Mouse (Mus musculus) MN1 (cell line): Measurements from ENCODE around the gene Pmm1.
A peak's percentile ranks its signal among the peaks of the same experiment; 100 is the strongest.
"Not testable (repeated sequence)": the region's sequence is repeated elsewhere in the genome, so short reads cannot be mapped to it uniquely, and the experiment has no call there.

Experiments
- DNase-seq: peaks from one replicate; pipeline ENCODE4 v3.0.0-alpha.2; 2016; ENCODE audit warnings: low spot score

Gene Pmm1

DNA sequence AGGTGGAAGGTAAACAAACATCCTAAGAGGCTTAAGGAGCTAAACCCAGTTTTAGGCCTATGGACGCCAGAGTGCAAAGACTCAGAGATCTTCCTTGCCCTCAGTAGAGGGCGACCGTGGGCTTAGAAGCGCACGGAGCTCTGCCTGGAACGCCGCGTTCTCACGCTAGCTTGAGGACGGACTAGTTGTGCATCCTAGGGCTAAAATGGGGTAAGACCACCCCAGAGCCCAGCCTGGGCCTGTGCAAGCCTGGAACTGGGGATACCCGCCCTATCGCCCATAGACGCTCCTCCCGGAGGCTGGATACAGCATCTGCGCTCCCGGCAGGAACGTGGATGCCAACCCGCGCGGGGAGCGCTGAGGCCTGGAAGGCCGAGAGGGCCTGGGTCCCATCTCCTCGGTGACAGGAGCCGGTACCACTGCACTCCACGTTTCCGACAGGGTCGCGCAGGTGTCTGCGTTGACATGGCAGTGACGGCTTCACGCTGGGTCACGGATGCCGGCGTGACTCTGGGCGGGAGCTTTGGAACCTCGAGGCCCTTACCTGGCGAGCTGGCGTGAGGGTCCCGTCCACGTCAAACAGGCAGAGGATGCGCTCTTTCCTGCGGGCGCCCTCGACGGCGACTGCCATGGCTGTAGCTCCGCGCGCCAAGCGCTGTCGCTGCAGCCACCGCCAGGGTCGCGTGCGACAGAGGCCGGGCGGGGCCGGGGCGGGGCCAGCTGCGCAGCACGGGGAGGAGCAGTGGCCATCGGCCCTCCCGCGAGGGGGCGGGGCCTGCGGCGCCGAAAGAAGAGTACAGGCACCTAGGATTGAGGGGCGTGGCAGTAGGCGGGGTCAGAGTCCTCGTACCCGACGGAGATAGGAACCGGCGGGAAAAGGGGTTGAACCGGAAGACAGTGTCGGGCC is at the start of gene Pmm1:
TSS of gene Pmm1 (minus strand) at position 760 of the 907 bp plus-strand sequence.
- DNase-seq = peak; percentile 100

DNA sequence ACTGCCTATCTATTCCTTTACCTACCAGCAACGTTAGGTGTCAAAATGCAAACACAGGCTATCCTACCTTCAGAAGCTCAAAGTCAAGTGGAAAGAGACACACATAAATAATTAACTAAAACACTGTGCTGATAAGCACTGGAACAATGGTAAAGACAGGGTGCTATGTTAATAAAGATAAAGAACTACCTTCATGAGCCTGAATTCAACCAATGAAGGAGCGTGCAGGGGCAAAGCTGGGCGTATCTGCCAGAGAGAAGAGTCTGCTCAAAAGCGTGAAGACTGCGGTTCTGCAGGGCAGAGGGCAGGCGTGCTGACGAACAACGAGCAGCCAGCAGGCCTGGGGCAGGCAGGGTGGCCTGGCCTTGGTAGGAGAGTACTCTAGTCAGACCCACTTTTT is 43.5 kb upstream of the Pmm1 start:
- no peak for DNase-seq

DNA sequence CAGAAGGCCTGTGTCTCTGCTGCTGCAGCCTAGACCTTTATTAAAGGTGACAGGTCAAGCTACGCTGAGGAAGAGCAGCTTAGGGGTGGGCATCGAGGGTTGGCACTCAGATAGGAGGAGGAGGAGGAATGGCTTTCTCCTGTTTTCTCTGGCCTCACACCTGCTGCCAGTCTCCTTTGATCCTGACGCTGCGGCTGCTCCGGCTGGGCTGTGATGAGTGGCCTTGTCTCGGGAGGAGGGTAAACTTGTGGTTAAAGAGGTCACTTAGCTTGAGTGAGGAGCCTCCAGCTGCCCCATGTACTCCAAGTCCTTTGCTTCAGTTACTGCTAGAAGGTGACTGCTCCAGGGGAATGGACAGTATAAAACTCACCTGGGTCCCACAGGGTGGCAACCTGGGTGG is 33.3 kb upstream of the Pmm1 start:
- no peak for DNase-seq

DNA sequence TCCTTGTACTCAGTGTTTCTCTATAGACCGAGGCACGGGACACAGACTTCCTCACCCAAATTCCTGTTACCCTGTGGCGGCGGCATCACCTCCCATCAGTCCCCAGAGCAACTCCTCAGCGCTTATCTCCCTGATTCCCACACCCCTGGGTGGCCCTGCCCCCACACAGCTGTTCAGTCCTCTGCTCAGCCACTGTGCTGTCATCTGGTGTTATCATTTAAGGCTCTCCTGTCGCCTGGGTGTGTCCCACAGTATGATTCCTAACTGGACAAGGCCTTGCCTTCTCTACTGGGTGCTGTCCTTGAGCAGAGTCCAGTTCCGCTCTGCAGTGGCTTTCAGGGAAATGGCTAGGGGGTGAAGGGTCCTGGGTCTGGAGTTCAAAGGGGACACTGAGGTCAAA is 29.8 kb upstream of the Pmm1 start:
- no peak for DNase-seq

DNA sequence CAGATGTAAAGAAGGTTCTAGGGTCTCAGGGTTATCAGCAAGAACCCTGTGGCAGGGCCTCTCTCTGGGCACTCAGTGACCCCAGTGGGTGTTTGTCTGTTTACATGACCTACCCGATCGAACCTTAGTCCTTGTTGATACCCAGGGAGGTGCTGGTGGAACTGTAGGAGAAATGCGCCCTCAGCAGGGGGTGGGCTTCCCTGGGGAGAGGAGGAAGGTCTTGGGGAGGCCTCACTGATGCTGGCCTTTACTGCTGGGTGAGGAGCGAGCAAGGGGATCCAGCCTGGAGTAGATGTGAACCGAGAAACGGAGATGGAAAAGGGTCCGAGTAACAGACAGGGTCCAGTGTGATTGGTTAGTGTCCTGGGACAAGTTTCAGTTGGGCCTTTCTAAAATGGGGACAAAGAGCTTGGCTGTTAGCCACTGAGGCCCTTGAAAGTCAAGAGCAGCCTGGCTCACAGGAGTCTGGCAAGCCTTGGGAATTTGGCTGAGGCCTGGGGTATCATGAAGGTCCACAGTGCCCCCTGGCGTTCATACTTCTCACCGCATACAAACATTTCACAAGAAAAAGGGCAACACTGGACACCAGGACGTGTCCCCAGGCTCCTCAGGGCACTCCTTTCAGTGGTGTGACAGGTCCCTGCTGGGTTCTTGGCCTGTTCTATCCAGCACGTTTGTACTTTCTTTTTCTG is 28.8 kb upstream of the Pmm1 start:
- DNase-seq = peak; percentile 95

DNA sequence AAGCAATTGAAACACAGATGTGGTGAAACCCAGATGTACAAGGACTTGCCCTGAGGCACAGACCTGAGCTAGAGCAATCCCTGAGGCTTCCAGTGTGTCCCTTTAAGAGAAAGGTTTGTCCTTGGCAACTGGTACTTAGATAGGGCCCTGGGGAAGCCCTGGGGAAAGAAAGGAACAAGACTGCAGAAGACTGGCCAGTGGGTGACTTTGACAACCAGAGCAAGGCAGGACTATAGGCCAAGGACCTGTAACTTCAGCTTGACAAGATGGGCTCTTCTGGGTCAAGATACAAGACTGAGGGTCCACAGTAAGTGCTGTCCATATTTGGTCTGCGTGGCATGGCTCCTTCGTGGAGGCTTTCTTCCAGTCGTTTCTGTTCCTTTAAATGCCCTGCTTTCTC is 26.9 kb upstream of the Pmm1 start, which contains the start of gene Xrcc6:
TSS of gene Xrcc6 (plus strand) at position 190 of the 400 bp plus-strand sequence.
- no peak for DNase-seq

DNA sequence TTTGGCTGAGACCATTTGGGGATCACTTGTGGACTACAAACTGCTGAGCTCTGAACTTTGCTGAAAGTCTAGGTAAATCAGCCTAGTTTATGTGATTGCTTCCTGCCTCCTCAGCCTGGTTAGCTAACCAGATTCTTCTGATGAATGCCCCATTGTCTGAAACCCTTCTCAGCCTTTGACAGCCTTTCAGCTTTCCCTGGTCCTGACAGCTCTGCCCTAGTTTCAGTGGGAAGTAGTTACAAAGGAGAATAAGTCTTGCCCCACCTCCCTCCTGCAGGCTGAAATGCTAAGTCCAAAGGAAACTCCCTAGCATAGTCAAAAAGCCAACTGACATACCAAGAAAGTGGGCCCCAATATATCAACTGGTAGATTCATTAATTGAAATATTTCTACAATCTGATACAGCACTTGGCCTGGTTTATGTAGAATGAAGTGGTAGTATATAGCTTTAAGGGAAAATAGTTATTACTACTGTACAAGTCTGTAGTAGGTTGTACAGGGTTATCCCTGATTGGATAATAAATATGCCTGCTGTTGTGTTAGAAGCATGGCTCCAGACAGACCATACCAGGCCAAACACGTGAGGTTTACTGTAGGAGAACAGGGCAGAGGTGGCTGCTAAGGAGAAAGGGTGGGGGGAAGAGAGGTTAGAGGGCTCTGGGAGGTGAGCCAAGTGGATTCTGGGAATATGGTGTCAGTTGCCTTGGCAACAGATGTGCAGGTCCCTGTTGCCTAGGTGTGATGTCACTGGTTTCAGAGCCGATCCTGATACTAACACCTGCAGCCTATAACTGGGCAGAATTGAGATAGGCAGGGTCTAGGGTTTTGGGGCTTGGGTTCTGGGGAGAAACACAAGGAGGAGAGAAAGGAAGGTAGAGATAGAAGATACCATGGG is 24.8 kb upstream of the Pmm1 start:
- DNase-seq = no peak

DNA sequence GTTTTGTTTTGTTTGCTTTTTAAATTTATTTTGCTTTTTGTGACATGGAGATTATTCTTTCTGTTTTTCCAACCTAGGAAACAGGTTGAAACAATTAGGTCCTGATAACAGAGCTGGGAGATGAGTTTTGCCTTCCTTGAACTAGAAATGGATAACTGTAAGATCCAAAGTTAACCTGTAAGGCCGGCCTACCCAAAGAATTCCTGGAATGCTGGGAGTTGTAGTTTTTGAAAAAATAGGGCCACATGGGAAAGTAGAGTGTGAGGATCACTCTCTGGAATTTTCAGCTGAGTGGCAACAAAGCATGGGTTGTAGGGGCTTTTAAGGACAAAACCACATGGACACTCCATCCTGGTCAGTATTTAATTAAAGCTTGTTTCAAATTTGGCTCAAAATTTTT is 21.4 kb upstream of the Pmm1 start:
- DNase-seq = no peak

DNA sequence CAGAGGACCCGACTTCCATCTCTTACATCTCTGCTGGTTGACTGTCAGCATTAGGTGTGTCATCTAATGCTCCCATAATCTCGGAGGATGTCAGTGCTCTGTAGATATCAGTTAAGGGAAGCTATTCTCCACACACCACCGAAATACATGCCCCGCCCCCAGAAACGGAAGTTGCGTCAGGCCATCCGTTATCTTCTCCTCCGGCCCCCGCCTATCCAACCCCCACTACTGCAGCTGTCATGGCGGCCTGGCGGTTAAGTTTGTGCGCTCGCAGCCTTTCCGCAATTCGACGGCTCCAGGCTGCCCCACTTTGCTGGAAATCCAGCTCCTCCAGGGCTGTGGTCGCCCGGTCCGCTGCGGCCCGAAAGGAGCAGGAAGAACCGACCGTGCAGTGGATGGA is 19.6 kb upstream of the Pmm1 start, which contains the start of gene 1700029P11Rik:
TSS of gene 1700029P11Rik (plus strand) at position 220 of the 400 bp plus-strand sequence.
- no peak for DNase-seq

DNA sequence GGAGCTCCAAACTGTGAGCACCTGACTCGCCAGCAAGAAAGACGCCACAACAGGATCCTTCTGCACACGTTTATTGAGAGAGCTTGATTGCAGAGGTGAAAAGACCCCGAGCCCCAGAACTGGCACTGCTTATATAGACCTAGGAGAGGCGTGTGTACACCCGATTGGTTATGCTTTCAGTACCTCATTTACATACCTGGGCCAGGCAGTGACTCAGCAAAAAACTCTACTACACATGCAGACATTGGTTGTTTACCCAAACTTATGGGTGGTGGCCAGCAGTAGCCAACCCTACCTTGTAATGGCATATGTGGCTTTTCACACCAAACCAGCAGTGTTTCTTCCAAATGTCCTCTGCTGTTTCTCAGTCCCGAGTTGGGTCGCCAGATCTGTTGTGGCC is 14.4 kb upstream of the Pmm1 start:
- not testable (repeated sequence) for DNase-seq

DNA sequence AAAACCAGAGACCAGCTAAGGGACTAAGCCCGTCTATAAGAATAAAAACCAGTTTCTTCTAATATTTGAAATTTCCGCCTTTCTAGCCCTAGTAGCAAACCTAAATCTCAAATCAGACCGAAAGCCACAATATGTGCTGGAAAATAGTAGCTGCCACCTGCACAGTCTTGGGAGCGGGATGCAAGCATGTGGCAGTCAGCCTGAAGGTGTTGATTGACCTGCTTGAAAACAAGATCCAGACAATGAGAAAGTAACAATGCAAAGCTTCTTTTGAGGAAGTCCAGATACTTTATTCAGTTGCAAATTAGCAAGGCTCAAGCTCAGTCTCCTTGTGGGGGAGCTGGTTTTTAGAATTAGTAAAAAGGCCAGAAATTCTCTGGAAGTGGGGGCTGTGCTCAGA is 9.8 kb upstream of the Pmm1 start:
- DNase-seq = not testable (repeated sequence)

DNA sequence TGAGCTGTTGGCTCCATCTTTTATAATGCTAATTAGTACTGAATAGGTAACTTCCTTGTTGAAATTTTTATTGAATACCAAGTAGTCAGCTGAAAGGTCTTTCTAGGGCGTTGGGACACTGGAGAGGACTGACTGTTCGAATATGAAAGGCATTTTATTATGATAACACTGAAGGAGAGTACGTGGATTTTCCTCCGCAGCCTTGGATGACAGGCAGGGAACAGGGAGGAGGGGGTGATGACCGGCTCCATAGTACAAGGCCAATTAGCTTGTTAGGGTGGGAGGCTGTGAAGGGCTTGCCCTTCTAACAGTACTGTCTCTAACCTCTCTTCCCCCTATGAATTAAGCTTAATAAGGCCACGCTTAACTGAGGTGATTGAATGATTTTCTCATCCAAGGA is 8.9 kb upstream of the Pmm1 start:
- not testable (repeated sequence) for DNase-seq

DNA sequence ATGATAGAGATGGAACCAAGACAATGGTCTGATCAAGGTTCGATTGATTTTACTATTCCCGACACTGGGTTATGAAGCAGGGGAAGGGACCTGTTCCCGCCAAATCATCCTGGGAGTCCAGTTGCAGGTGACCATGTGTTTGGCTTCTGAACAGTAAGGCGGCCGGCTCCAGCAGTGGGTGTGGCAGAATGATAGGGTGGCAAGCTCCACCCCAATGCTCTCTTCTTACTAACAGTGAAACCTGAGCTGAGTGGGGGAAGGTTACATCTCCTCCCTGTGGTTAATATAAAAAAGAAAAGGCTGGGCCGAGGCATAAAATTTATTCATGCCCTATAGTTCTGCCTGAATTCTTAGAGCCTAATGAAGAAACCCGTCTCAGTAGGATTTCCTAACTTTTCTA is 8.4 kb upstream of the Pmm1 start:
- DNase-seq = peak; percentile 44

DNA sequence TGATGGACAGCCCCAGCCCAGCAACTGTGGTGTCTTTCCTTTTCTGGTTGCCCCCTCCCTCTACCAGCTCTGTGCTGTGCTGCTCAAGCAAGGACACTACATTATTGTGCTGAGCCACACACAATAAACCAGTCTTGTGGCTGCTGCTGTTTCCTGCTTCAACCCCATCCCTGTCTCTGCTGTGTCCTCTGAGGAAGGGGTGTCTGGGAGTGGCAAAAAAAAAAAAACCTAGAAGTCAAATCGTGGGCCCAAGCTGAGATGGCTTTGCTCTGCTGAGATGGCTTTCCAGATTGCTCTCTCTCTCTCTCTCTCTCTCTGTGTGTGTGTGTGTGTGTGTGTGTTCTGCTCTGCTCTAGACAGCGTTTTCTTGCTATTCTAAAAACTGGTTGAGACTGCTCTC is 7.7 kb upstream of the Pmm1 start:
- DNase-seq = no peak

DNA sequence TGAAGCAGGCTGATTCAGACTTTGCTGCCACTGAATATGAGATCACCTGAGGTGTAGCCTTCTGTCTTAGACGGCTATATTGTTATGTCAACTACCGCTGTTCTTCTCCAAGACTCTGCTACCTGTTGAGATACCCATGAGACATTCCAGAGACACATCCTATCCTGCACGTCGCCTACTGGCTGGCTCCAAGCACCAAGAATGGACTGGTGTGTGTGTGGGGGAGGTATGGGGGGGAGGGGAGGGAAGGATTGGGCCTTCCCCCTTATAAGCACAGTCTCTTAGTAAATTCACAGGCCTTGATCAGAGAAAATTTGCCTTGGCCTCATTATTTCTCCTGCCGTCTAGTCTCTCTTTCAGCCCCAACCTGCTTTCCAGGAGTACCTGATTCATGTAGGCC is 7.1 kb upstream of the Pmm1 start:
- no peak for DNase-seq

DNA sequence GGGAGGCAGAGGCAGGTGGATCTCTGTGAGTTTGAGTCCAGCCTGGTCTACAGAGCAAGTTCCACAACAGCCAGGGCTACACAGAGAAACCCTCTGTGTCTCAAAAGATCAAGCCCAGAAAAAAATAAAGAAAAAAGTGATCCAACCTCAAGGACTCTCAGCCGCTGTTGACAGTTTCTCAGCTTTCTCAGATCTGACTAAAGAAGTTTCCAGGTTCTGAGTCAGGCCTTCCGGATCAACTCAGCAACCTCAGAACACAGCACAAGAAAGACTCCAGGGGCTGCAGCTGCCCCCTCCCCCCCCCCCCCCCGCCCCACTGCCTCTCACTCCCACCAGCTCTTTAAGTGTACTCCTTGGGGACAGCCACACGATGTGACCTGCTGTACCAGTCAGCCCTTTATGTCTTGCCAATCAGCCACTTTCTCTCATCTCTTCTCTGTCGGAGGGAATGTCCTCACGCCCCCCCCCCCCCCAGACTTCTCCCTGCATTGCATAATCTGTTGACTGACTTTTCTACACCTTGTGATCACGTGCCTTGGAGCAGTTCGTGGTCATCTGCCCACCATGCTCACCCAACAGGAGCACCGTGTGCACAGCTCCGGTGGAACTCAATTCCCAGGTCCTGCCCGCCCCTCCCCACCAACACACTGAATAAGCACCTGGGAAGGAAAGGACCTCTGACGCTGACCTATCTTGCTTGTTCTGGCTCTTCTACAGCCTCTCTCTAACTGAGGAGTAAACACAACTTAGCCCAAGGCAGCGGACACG is 5.5 kb upstream of the Pmm1 start:
- no peak for DNase-seq

DNA sequence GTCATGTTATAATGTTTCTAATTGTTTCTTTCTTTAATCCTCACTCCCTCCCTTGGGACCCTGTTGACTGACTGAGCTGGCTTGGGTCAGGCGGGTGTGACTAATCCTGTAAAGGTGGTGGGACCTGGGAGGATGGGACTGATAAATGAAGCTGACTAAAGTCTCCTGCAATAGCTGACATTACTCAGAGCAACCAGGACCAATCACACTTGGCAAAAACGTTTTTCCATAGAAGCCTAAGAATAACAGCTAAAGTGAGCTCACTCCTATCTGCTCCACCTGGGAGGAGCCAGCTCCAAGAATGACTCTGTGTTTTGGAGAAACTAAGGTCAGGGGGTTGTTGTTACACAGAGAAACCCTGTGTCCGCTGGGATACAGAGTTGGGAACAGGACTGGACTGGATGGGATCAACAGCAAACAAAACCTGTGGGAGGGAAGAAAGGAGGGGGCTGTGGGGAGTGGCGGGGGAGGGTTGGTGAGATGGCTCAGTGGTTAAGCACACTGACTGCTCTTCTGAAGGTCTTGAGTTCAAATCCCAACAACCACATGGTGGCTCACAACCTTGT is 4.3 kb upstream of the Pmm1 start:
- peak; percentile 93 for DNase-seq

DNA sequence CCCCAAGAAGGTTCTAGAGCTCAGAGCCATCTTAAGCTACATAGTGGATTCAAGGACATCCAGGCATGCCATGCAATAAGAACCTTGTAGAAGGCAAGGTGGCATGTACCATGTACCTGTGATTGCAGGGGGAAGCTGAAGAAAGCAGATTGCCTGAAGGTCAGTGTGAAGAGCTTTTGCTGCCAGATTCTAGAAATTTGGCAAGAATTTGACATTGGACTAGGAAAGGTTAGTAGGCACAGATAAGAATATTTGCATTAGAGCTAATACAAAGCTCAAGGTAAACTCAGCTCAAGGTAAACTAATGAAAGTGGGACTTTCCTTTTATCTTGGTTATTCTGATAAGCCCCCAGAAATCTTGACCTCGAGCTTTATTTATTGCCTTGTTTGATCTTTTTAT is 3.5 kb upstream of the Pmm1 start:
- DNase-seq = no peak

DNA sequence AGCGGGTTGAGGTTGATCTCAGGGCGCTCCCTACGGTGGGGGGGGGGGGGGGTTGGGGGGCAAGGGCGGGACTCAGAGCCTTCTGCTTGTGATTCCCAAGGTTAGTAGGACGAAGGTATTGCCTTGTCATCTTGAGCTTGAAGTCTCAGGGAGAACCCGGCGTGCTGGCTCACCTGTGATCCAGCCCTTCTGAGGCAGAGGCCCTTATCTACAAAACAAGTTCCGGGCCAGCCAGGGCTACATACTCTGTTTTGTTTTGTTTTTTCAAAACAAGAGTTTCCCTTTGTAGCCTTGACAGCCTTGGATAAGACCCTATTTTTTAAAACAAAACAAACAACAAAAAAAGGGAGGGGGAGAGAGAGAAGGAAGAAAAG is 335 bp upstream of the Pmm1 start:
- no peak for DNase-seq

DNA sequence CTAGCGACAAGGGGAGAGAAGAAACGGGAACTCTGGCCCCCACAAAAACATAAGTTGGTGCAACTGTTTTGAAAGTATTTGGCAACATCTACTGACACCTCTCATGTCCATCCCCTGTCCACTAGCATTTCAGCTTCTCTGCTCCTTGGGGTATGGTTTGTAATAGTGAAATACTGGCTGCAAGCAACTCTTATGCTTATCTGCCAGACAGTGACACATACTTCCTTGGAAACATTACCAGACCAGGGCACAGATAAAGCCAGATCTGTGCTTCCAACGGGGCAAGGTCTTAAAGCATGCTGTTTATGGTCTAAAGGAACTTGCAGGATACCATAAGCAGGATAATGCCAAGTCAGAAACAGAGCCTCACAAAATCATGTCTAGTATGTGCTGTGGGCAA is 1.8 kb downstream of the Pmm1 start:
- DNase-seq = no peak

DNA sequence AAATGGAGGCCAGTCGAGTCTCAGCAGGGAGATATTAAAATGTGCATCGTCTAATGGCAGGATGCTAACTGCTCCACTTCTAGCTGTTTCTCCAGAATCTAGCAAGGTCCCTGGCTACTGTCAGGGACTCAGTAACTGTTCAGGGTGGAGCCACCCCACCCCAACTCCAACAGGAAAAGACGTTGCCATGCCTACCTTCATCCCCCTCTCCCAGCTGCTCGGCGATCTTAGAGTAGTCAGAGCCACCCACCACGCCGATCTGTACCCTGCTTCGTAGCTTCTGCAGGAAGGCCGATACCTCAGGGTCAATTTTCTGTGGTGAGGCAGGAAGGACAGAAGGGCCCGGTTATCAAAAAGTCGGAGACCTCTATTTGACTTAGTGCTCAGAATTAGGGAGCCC is 3.1 kb downstream of the Pmm1 start:
- no peak for DNase-seq
